Mouse (Mus musculus) embryonic fibroblast, embryonic 13.5 days (primary cell): ENCODE measurements around the gene Actl11. TPM values are rescaled to one million over a fixed set of nuclear protein-coding genes. Genes with fewer than 3 reads are reported as not detected.

ENCODE experiments used
- H3K27ac ChIP-seq: 2 replicates; pipeline ENCODE4 v1.5.1; 2012; ENCODE audit warnings: low read length, control low read depth, inconsistent platforms; ENCODE audit not compliant: insufficient read depth
- H3K4me1 ChIP-seq: 2 replicates; pipeline ENCODE4 v1.6.1; 2011; ENCODE audit warnings: low read length; ENCODE audit not compliant: control insufficient read depth, insufficient read depth
- H3K4me3 ChIP-seq: 2 replicates; pipeline ENCODE4 v1.5.1; 2011; ENCODE audit warnings: mild to moderate bottlenecking, control low read depth, low read length; ENCODE audit not compliant: insufficient read depth
- CTCF ChIP-seq: IDR thresholded peaks from 2 replicates; pipeline ENCODE4 v1.5.1; 2011; ENCODE audit warnings: mild to moderate bottlenecking, control low read depth, low read length, moderate library complexity, borderline replicate concordance; ENCODE audit not compliant: insufficient read depth
- POLR2A ChIP-seq: IDR thresholded peaks from 2 replicates; pipeline ENCODE4 v1.6.1; 2011; ENCODE audit warnings: low read depth, mild to moderate bottlenecking, control low read depth, low read length, moderate library complexity
- polyA plus RNA-seq: library from polyadenylated mRNA; stranded (reverse); fragments of >200 nt; gene quantifications from 2 replicates; pipeline ENCODE4 v1.2.4, GENCODE M21; 2011; ENCODE audit warnings: low read depth; ENCODE audit not compliant: missing spikeins, insufficient read length

The Actl11 gene
- polyA plus RNA-seq, 1 experiment = not detected

DNA sequence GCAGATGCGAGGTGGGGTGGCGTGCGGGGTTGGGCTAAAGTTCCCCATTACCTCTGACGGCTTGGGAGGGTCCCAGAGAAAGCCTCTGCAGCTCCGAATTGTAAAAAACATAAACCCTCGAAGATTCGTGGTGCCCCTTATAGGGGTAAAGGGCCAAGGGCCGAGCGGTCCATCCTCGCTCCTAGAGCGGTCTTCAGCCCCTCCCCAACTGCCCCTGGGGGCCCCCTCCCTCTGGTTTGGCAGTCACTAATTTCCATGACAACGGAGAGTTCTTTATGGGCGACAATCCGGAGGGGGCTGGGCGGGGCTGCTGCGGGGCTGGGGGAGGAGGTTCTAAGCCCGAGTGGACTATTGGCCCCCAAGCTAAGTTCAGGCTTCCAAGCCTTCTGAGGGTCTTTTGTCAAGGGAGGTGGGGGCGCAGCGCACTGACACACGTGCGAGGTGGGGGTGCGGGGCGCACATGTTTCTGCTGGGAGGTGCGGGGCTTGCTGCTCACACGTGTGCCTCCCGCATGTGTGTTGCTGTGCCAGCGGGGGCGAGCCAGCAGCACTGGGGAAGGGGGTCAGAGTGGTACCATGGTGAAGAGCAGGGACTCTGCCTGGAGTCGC, 8.1 kb downstream of the Actl11 start:
- TF ChIP-seq POLR2A (no peak), CTCF (no peak)
- Histone ChIP-seq H3K4me1 (peaks cover 4% of the 10 kb centered on the region; the same call in 1 of the 2 replicates), H3K4me3 (peak overlapping the region; percentile 14), H3K27ac (no peak overlapping the region)

DNA sequence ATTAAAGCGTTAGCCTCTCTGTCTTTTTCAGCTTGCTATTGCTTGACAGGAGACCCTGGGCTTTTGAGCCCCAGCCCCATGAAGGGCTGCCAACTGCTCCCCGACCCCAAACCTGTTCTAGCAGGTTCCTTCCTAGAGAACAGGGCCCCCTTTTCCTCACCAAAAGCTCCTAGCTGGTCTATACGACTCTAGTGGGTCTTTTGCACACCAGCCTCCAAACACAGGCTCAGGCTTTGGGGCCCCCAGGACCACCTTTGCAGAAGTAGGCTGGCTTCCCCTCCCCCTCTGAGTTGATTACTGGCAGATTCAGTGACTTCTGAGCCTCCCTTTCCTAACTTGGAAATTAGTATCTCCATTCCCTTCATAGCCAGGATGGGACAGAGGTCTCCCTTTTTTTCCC, 8.6 kb downstream of the Actl11 start:
- TF ChIP-seq CTCF = no peak
- TF ChIP-seq POLR2A = no peak
- Histone ChIP-seq H3K27ac (no peak overlapping the region), H3K4me3 (no peak overlapping the region), H3K4me1 (peaks cover 4% of the 10 kb centered on the region; the same call in 1 of the 2 replicates)

DNA sequence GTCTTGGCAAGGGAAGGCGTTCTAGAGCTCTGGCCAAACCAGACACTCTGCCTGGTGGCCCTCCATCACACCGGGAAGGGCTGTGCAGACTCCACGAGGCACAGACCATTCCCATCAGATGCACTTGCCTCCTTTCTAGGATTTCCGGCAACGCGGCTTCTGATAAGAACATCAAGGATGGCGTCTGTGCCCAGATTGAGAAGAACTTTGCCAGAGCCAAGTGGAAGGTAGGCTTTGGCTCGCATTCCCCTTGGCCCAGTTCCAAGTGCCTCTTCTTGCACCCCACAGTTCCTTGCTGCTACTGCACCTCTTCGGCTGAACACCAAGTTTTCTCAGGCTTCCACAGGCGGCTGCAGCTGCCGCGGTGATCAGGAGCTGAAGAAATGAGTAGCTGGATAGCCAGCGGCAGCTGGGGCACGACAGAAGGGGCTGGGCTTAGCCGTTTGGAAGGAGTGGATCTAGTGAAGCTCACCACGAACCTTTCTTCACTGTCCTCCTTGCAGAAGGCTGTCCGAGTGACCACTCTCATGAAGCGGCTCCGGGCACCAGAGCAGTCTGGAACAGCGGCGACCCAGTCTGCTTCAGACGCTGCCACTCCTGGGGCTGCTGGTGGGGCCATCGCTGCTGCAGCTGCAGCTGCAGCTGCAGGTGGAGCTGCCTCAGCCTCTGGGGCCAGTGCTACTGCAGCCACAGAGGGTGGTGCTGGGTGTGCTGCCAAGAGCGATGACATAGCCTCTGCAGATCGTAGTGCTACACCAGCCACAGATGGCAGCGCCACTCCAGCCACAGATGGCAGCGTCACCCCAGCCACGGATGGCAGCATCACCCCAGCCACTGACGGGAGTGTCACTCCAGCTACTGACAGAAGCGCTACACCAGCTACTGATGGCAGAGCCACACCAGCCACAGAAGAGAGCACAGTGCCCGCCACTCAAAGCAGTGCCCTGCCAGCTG, 19.2 kb downstream of the Actl11 start:
- H3K4me3 ChIP-seq = no peak overlapping the region
- TF ChIP-seq CTCF = no peak
- TF ChIP-seq POLR2A = no peak
- peaks cover 6% of the 10 kb centered on the region; the same call in 1 of the 2 replicates for H3K4me1 ChIP-seq
- no peak overlapping the region for H3K27ac ChIP-seq

DNA sequence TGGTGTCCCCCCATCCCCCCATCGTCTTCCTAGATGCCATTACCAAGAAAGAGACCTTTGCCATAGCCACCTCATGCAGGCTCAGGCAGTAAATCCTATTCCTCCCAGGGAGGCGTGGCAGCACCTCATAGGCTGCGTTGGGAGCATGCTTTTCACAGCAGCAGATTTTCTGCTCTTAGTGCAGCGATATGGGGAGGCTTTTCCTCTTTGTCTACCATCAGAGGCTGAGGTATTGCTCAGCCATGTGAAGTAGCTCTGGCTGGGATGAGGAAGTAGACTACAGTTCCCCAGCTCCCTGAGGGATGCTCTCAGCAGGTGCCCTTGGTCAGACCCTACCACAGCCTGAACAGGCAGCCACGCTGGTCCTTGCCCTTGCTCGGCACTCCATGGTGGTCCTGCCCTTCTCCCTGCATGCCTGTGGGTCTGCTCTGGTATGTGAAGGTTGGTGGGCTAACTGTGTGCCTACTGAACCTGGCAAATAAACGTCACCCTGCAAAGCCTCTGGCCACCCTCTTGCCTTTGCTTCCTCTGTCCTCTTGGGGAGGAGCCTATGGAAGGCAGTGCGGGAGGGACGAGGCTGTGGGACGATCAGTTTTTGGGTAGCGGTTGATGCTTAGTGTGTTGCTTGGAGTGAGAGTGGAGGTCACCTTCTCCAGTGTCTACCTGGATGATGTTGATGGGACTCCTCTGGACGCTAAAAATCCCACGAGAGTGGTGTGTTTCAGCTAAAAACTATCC, 21.1 kb downstream of the Actl11 start:
- no peak overlapping the region for H3K4me3 ChIP-seq
- no peak overlapping the region for H3K27ac ChIP-seq
- H3K4me1 ChIP-seq = peaks cover 6% of the 10 kb centered on the region; the same call in 1 of the 2 replicates
- no peak for TF ChIP-seq POLR2A
- no peak for TF ChIP-seq CTCF

DNA sequence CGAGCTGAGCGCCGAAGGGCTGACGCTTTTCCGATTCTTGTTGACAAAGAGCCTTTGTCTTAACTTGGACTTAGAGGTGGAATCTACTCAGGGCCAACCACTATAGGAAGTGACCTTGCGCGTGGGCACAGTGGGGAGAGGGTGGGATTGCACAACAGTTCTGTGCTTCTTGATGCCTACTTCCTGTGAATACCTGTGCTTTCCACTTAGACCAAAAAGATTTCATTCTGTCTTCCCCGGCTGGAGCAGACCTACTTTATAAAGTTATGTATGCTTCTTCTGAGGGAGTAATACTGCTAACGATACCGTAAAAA, 21.6 kb downstream of the Actl11 start, which contains the start of gene Traip:
Gene Traip (plus strand): TSS at position 215 of the 314 bp plus-strand sequence.
- peak within 1 kb of the TSS; percentile 10; the same call in 1 of the 2 replicates for H3K27ac ChIP-seq
- H3K4me3 ChIP-seq = peak within 1 kb of the TSS; percentile 80
- H3K4me1 ChIP-seq = peaks cover 6% of the 10 kb centered on the region; the same call in 1 of the 2 replicates
- no peak for TF ChIP-seq CTCF
- TF ChIP-seq POLR2A = no peak

DNA sequence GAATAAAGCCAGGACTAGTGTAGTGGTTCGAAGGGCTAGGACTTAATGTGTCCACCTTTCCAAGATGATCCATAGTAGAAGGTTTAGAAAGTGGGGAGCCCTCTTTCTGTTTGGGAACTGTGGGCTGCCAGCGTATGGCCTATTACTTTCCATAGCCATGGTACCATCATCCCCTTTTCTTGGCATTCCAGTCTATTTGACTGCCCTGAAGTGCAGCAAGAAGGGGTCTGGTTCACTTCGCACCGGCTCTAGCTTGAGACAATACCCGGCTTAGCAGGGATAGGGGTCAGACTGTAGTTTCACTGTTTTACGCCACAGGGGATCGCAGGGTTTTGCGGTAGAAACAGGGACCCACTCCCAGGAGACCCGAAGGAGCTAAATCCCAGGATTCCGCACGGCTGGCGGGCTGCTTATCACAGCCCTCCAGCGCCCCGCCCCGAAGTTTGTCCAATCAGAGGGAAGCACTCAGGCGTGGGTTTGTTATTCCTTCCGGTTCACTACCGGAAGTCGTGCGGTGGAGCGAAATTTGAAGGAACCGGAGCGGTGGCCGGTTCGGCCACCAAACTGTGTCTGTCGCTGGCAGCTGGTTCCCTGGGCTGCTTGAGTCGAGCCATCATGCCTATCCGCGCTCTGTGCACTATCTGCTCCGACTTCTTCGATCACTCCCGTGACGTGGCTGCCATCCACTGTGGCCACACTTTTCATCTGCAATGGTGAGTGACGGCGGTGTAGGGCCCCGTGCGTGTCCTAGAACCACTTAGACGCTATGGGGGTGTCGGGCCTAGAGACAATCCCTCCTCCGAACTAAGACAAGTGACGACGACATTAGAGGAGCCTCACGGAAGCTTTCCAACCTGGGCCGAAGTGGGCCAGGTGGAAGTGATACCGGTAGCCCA, 22.4 kb downstream of the Actl11 start:
- peaks cover 8% of the 10 kb centered on the region for H3K4me1 ChIP-seq
- TF ChIP-seq CTCF = no peak
- TF ChIP-seq POLR2A = peak; percentile 88
- H3K27ac ChIP-seq = peak overlapping the region; percentile 10; the same call in 1 of the 2 replicates
- H3K4me3 ChIP-seq = peak overlapping the region; percentile 80

DNA sequence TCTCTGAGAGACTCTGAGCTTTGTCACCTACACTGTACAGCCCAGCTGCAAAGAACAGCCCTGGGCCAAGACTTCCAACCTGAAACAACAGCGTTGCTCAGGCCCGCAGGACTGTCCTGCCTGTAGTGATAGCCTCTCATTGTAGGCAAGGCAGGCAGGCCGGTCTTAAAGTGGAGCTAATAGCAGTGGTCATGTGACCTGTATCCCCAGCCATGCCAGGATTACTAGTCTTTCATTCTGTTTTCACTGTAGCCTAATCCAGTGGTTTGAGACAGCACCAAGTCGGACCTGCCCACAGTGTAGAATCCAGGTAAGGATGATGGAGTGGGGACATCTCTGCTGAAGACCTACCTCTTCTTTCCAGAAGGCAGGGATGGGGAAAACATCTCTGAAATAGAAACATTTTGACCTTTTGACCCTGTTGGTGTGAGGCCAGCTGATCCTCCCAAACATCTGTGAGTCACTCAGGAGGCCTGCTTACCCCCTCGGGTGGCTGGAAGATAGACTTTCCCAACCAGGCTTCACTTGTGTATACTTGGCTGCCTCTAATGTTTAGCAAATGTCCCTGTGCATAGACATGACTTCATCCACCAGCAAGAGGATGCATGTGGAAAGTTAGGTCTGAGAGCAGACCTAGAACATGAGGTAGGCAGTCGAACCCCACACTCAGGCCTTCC, 27.5 kb downstream of the Actl11 start:
- no peak for TF ChIP-seq POLR2A
- no peak for TF ChIP-seq CTCF
- Histone ChIP-seq H3K4me1 (peaks cover 13% of the 10 kb centered on the region), H3K27ac (no peak overlapping the region), H3K4me3 (no peak overlapping the region)

DNA sequence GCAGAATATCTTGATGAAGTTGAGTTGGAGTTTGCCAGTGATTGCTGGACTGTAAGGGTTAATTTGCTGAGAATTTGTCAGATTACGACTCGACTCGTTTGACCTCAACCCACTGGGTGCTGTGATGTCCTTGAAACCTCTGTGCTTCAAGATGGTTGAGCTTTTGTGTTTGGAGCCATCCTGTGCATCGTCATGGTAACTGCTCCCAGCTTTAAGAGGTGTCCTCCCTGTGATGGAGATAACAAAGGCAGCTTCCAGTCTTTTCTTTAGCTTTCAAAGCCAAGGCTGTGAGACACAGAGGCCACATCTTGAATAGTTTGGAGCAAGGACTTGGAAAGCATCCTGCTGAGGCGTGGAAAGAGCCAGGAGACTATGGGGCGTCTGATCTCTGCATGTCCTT, 28.9 kb downstream of the Actl11 start:
- no peak for TF ChIP-seq CTCF
- TF ChIP-seq POLR2A = no peak

DNA sequence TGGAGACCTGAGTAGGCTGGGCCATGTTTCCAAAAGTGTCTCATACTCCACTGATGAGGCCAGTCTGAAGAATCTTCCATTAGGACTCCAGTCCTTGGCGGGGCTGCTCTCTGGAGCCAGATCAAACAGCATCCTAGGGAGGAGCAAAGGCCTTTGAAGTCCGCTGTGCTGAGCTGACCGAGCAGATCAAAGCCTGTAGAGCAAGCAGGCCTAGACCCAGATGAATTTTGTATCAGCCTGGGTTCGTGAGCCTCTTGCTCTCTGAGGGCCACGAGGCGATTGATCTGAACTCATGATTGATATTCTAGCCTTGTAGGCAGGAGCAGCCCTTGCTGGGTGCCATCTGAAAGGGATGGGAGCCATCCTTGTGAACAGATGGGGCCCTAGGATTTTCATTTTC, 31.6 kb downstream of the Actl11 start:
- Histone ChIP-seq H3K27ac (no peak overlapping the region), H3K4me3 (no peak overlapping the region)

More for the DNA sequence above, 28.9 kb downstream of the Actl11 start:
- Histone ChIP-seq H3K27ac (no peak overlapping the region), H3K4me1 (peaks cover 7% of the 10 kb centered on the region), H3K4me3 (no peak overlapping the region)

More for the DNA sequence above, 31.6 kb downstream of the Actl11 start:
- peaks cover 7% of the 10 kb centered on the region for H3K4me1 ChIP-seq
- TF ChIP-seq CTCF (no peak), POLR2A (no peak)
